Mouse (Mus musculus): ENCODE data around the gene Cxcl15.

Gene Cxcl15

GRCm38 (mm10) chr5:90794195-90794625, at the start of gene Cxcl15:
Cxcl15 (plus strand) TSS chr5:90794534.
- DNase-seq (ENCODE audit: low spot score): no peak

- DNase-seq (ENCODE audit: low spot score): no peak
These were observed 40.4 kb upstream of the Cxcl15 start for GRCm38 (mm10) chr5:90753934-90754333.

- DNase-seq (ENCODE audit: low spot score): no peak
These were observed 36.2 kb upstream of the Cxcl15 start for GRCm38 (mm10) chr5:90758020-90758605.

GRCm38 (mm10) chr5:90759077-90760065, 35.0 kb upstream of the Cxcl15 start, which contains the start of gene Cxcl5:
Cxcl5 (plus strand) TSS chr5:90759360.
- peak; percentile 70 for DNase-seq (ENCODE audit: low spot score)

- no peak for DNase-seq (ENCODE audit: low spot score)
These were observed 34.0 kb upstream of the Cxcl15 start for GRCm38 (mm10) chr5:90760303-90760702.

GRCm38 (mm10) chr5:90760844-90761243, 33.5 kb upstream of the Cxcl15 start:
- no peak for DNase-seq (ENCODE audit: low spot score)

- DNase-seq (ENCODE audit: low spot score): no peak
These were observed 32.5 kb upstream of the Cxcl15 start for GRCm38 (mm10) chr5:90761834-90762233.

- no peak for DNase-seq (ENCODE audit: low spot score)
These were observed 30.2 kb upstream of the Cxcl15 start for GRCm38 (mm10) chr5:90763912-90764665.

- DNase-seq (ENCODE audit: low spot score): no peak
These were observed 28.3 kb upstream of the Cxcl15 start for GRCm38 (mm10) chr5:90765821-90766606.

- no peak for DNase-seq (ENCODE audit: low spot score)
These were observed 26.1 kb upstream of the Cxcl15 start, which contains the start of gene Ppbp for GRCm38 (mm10) chr5:90768218-90768617. Ppbp (plus strand) TSS chr5:90768518.

GRCm38 (mm10) chr5:90771369-90771768, 23.0 kb upstream of the Cxcl15 start:
- DNase-seq (ENCODE audit: low spot score): no peak

- no peak for DNase-seq (ENCODE audit: low spot score)
These were observed 22.3 kb upstream of the Cxcl15 start, which contains the start of gene Pf4 for GRCm38 (mm10) chr5:90771880-90772653. Pf4 (plus strand) TSS chr5:90772435.

GRCm38 (mm10) chr5:90775562-90775961, 18.8 kb upstream of the Cxcl15 start:
- no peak for DNase-seq (ENCODE audit: low spot score)

GRCm38 (mm10) chr5:90777621-90778020, 16.7 kb upstream of the Cxcl15 start:
- DNase-seq (ENCODE audit: low spot score): no peak

- DNase-seq (ENCODE audit: low spot score): no peak
These were observed 15.5 kb upstream of the Cxcl15 start for GRCm38 (mm10) chr5:90778856-90779255.

GRCm38 (mm10) chr5:90783697-90784096, 10.6 kb upstream of the Cxcl15 start:
- DNase-seq (ENCODE audit: low spot score): no peak

- DNase-seq (ENCODE audit: low spot score): peak; percentile 73
These were observed 8.4 kb upstream of the Cxcl15 start, which contains the start of gene Cxcl3 for GRCm38 (mm10) chr5:90785659-90786588. Cxcl3 (plus strand) TSS chr5:90786103.

GRCm38 (mm10) chr5:90788114-90788513, 6.2 kb upstream of the Cxcl15 start:
- peak; percentile 9 for DNase-seq (ENCODE audit: low spot score)

Data from retina, embryonic 14.5 days (tissue).